8 mouse cellular contexts compared by ENCODE assay signal in genomic region chr5:34369341-34370021, GRCm38 (mm10). TPM values are rescaled to one million over a fixed set of nuclear protein-coding genes. Genes with fewer than 3 reads are reported as not detected.
A peak's percentile ranks its signal among the peaks of the same experiment; 100 is the strongest.
DNase-seq lines count a peak whose midpoint lies in the region; ATAC-seq lines count a peak whose summit lies in the region.

Gene Fam193a, plus strand, starts transcription at chr5:34369933.

- no peaks in the 10 kb centered on the region for H3K4me1 ChIP-seq in hindbrain, embryonic 11.5 days (replicated peaks; ENCODE audit: control insufficient read depth, insufficient read depth, low read length)

- no peaks in the 10 kb centered on the region for H3K9me3 ChIP-seq in hindbrain, embryonic 11.5 days (ENCODE audit: control insufficient read depth, low read length)

- H3K36me3 ChIP-seq in hindbrain, embryonic 11.5 days (ENCODE audit: control insufficient read depth, insufficient read depth, low read length): no peaks in the 10 kb centered on the region

- peak within 1 kb of the TSS; percentile 92 for H3K9ac ChIP-seq in hindbrain, embryonic 11.5 days (ENCODE audit: low read depth, low read length)

- H3K27me3 ChIP-seq in hindbrain, embryonic 11.5 days (ENCODE audit: control insufficient read depth, insufficient read depth, low read length): no peaks in the 10 kb centered on the region

- peak within 1 kb of the TSS; percentile 78 for H3K27ac ChIP-seq in hindbrain, embryonic 11.5 days (ENCODE audit: low read depth, low read length)

- DNase-seq in Muller cell, postnatal 12 days (ENCODE audit: inconsistent ontology term): peak; percentile 98
- peak; percentile 99 for DNase-seq in cerebellum, adult 9-11 months
- DNase-seq in frontal cortex, adult 2 months (ENCODE audit: extremely low spot score in 1 of 2, low spot score in 1 of 2): peak; percentile 94 to 97
- peak; percentile 98 for DNase-seq in hindbrain, embryonic 11.5 days (ENCODE audit: low spot score)
- peak; percentile 96 to 98 for DNase-seq in layer of hippocampus, postnatal 10 days (ENCODE audit: low spot score in 2 of 2)
- peak; percentile 97 for DNase-seq in lung, postnatal 10 days
- DNase-seq in ovary, postnatal 36 days (ENCODE audit: low spot score): peak; percentile 98
- DNase-seq in thymus, postnatal 25 days: peak; percentile 99

- under 1% methylated on average over 37 of the region's 64 CpGs for WGBS in hindbrain, embryonic 11.5 days

- H3K4me2 ChIP-seq in hindbrain, embryonic 11.5 days (replicated peaks; ENCODE audit: low read depth, low read length): peak within 1 kb of the TSS; percentile 72

- ATAC-seq in hindbrain, embryonic 11.5 days (ENCODE audit: low FRiP score): peak; percentile 100

- peak within 1 kb of the TSS; percentile 93 for H3K4me3 ChIP-seq in hindbrain, embryonic 11.5 days (ENCODE audit: low read depth, low read length)

RNA-seq across cellular contexts. Expression of gene Fam193a, which starts in this region (rescaled TPM):
- polyA plus RNA-seq in frontal cortex, adult 2 months (2012; rRNA removed): 37.0 and 39.7 TPM in 2 replicates
- 15.4 and 21.5 TPM in 2 replicates for polyA plus RNA-seq in hindbrain, embryonic 11.5 days (2014; fragmentation: Nextera tagmentation; extraction: Ambion mirVana)
- total RNA-seq in layer of hippocampus, postnatal 10 days (2021): 10 to 100 TPM; 43.4 to 44.8 TPM

Comparison
In these comparisons a context has a peak if more than half of its experiments do, and no peak if none do; other contexts are left out.
1. Peak in every context shown above with its lines: DNase-seq, ATAC-seq, H3K4me3 ChIP-seq and H3K27ac ChIP-seq.